Mouse (Mus musculus) bone marrow, adult 2 months (tissue): Measurements from ENCODE around the gene Chrnb4.

Source experiments
- CTCF ChIP-seq: fragments of 200-500 bp; IDR thresholded peaks from 2 replicates; pipeline ENCODE4 v1.5.1; 2011; ENCODE audit warnings: low read length, control low read depth; ENCODE audit not compliant: control insufficient read depth, insufficient read depth
- POLR2A ChIP-seq: fragments of 200-500 bp; IDR thresholded peaks from 2 replicates; pipeline ENCODE4 v1.6.1; 2011; ENCODE audit warnings: low read depth, mild to moderate bottlenecking, control low read depth, low read length, borderline replicate concordance; ENCODE audit not compliant: control insufficient read depth

DNA sequence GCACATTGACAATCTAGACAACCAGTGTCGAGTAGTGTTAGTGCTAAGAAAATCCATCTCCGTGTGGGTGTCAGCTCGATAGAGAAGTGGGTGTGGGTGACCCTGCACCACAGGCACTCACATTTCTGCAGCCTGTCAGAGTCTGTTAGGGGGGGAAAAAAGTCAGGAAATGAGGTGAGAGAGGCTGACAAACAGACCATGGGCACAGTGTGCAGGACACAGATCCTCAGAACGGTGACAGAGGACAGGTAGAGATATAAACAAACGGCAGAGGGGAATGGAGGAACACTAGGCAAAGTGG lies 19.3 kb upstream of the Chrnb4 start:
- TF ChIP-seq CTCF, result no peak
- no peak for TF ChIP-seq POLR2A
